Mouse (Mus musculus) heart, postnatal 0 days (tissue): ENCODE data around the gene Ugt1a2. TPM values are rescaled to one million over a fixed set of nuclear protein-coding genes. Genes with fewer than 3 reads are reported as not detected.

ENCODE experiments used
- ATAC-seq: fragments of 200-750 bp; cut with Nextera tagmentation; 2 replicates; pipeline ENCODE4 v1.8.0; 2017; ENCODE audit warnings: low read depth, moderate number of reproducible peaks, moderate library complexity; ENCODE audit not compliant: insufficient read depth
- DNase-seq: peaks from one replicate; pipeline ENCODE4 v3.0.0-alpha.2; 2016; ENCODE audit warnings: low spot score
- H3K27ac ChIP-seq: fragments of 300-500 bp; sonication (generic); 2 replicates; pipeline ENCODE4 v1.5.1; 2014; ENCODE audit warnings: low read depth, mild to moderate bottlenecking
- H3K27me3 ChIP-seq: fragments of 300-500 bp; sonication (generic); 2 replicates; pipeline ENCODE4 v1.6.1; 2014; ENCODE audit warnings: low read length, mixed read lengths; ENCODE audit not compliant: control insufficient read depth, insufficient read depth
- H3K36me3 ChIP-seq: fragments of 300-500 bp; sonication (generic); replicated peaks from 2 replicates; pipeline ENCODE4 v1.6.1; 2014; ENCODE audit warnings: low read length, mixed read lengths; ENCODE audit not compliant: control insufficient read depth, insufficient read depth
- H3K4me1 ChIP-seq: fragments of 300-500 bp; sonication (generic); 2 replicates; pipeline ENCODE4 v1.6.1; 2014; ENCODE audit warnings: antibody characterized with exemption; ENCODE audit not compliant: control insufficient read depth, insufficient read depth
- H3K4me2 ChIP-seq: fragments of 300-500 bp; sonication (generic); 2 replicates; pipeline ENCODE4 v1.6.1; 2014; ENCODE audit warnings: low read depth, mild to moderate bottlenecking, low read length, moderate library complexity
- H3K4me3 ChIP-seq: fragments of 300-500 bp; sonication (generic); 2 replicates; pipeline ENCODE4 v1.5.1; 2014; ENCODE audit warnings: low read depth, low read length
- H3K9ac ChIP-seq: fragments of 300-500 bp; sonication (generic); replicated peaks from 2 replicates; pipeline ENCODE4 v1.6.1; 2014; ENCODE audit warnings: low read depth, low read length, mixed read lengths
- H3K9me3 ChIP-seq: fragments of 300-500 bp; sonication (generic); replicated peaks from 2 replicates; pipeline ENCODE4 v1.6.1; 2016; ENCODE audit warnings: low read length; ENCODE audit not compliant: control insufficient read depth
- CTCF ChIP-seq: IDR thresholded peaks from 2 replicates; pipeline ENCODE4 v1.5.1; 2016; ENCODE audit warnings: antibody characterized with exemption, control low read depth, low read depth
- EP300 ChIP-seq: IDR thresholded peaks from 2 replicates; pipeline ENCODE4 v1.6.1; 2016; ENCODE audit warnings: antibody characterized with exemption, low read depth
- WGBS: fragments of 180-500 bp; shearing (Covaris S2); extraction: QIAGEN DNeasy Blood & Tissue Kit; methylation state at CpG from one replicate; pipeline ENCODE4 v1.1.7; 2014; 5-methylcytosine and 5-hydroxymethylcytosine counted together
- polyA plus RNA-seq: library from polyadenylated mRNA; unstranded; fragments of >200 nt; fragmentation: Nextera tagmentation; extraction: Ambion mirVana; gene quantifications from 2 replicates; pipeline ENCODE4 v1.2.1, GENCODE M21; 2015
- total RNA-seq: library from RNA; depleted of rRNA; stranded (reverse); fragments of >200 nt; gene quantifications from 2 replicates; pipeline ENCODE4 v1.2.3, GENCODE M21; 2014; ENCODE audit warnings: low replicate concordance; rRNA removed

Gene Ugt1a2
- total and polyA plus RNA-seq, 2 experiments from 2014 or later, result not detected

DNA sequence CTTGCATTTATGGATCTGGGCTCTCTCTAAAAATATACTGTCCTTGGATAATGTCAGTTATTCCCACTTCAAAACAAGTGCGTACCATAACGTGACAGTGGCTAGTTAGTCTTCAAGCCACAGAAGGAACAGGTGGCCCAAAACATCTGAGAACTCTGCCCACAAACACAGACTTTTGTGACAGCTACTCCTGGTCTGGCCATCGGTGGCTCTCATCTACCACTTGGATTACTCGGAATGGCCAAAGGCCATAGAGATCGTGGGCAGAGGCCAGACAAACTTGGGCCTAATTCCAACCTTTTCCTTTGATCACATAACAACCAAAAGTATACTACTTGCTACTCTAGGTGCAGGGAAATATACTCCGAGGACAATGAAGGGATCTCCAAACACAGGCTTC lies 67.7 kb downstream of the Ugt1a2 start:
- no peak overlapping the region for H3K4me3 ChIP-seq
- no peaks in the 10 kb centered on the region for H3K27me3 ChIP-seq
- H3K4me2 ChIP-seq, result no peak overlapping the region
- ATAC-seq (no peak), DNase-seq (no peak)
- no peaks in the 10 kb centered on the region for H3K9me3 ChIP-seq
- H3K4me1 ChIP-seq, result no peaks in the 10 kb centered on the region
- TF ChIP-seq CTCF (no peak), EP300 (no peak)
- 80% methylated on average over 6 of the region's 6 CpGs for WGBS
- no peak overlapping the region for H3K9ac ChIP-seq
- no peak overlapping the region for H3K27ac ChIP-seq
- H3K36me3 ChIP-seq, result peaks cover 88% of the 10 kb centered on the region

Other genes with a start within 250 kb of the Ugt1a2 start
- 27.4 and 33.5 TPM in 2 replicates for gene Usp40, start 192.1 kb upstream of the Ugt1a2 start, total RNA-seq
- 15.7 and 18.6 TPM in 2 replicates for gene Usp40, start 192.1 kb upstream of the Ugt1a2 start, polyA plus RNA-seq
- gene Ugt1a10, start 145.2 kb upstream of the Ugt1a2 start, total RNA-seq, result not detected in 2 replicates
- gene Ugt1a10, start 145.2 kb upstream of the Ugt1a2 start, polyA plus RNA-seq, result not detected in 2 replicates
- gene Ugt1a9, start 129.8 kb upstream of the Ugt1a2 start, total RNA-seq, result not detected in 2 replicates
- not detected in 2 replicates for gene Ugt1a9, start 129.8 kb upstream of the Ugt1a2 start, polyA plus RNA-seq
- gene Ugt1a8, start 112.8 kb upstream of the Ugt1a2 start, total RNA-seq, result not detected in 2 replicates
- not detected in 2 replicates for gene Ugt1a8, start 112.8 kb upstream of the Ugt1a2 start, polyA plus RNA-seq
- gene Ugt1a7c, start 105.5 kb upstream of the Ugt1a2 start, total RNA-seq, result 0.73 and 0.99 TPM in 2 replicates
- 1.8 and 1.9 TPM in 2 replicates for gene Ugt1a7c, start 105.5 kb upstream of the Ugt1a2 start, polyA plus RNA-seq
- gene Ugt1a6b, start 97.3 kb upstream of the Ugt1a2 start, total RNA-seq, result 0.19 and 0.27 TPM in 2 replicates
- 0.14 TPM in 1 of 2 replicates, not detected in the other for gene Ugt1a6b, start 97.3 kb upstream of the Ugt1a2 start, polyA plus RNA-seq
- gene Ugt1a6a, start 65.8 kb upstream of the Ugt1a2 start, total RNA-seq, result 1.9 and 2.2 TPM in 2 replicates
- 0.66 and 1.0 TPM in 2 replicates for gene Ugt1a6a, start 65.8 kb upstream of the Ugt1a2 start, polyA plus RNA-seq
- not detected in 2 replicates for gene Ugt1a5, start 34.6 kb upstream of the Ugt1a2 start, total RNA-seq
- not detected in 2 replicates for gene Ugt1a5, start 34.6 kb upstream of the Ugt1a2 start, polyA plus RNA-seq
- gene Dnajb3, start 5.2 kb downstream of the Ugt1a2 start, total RNA-seq, result 0.46 and 3.8 TPM in 2 replicates
- gene Dnajb3, start 5.2 kb downstream of the Ugt1a2 start, polyA plus RNA-seq, result 2.7 and 3.2 TPM in 2 replicates
- gene Ugt1a1, start 11.4 kb downstream of the Ugt1a2 start, total RNA-seq, result not detected in 2 replicates
- gene Ugt1a1, start 11.4 kb downstream of the Ugt1a2 start, polyA plus RNA-seq, result 0.07 TPM in 1 of 2 replicates, not detected in the other
- not detected in 2 replicates for gene Mroh2a, start 26.4 kb downstream of the Ugt1a2 start, total RNA-seq
- 0.08 and 0.23 TPM in 2 replicates for gene Mroh2a, start 26.4 kb downstream of the Ugt1a2 start, polyA plus RNA-seq
- gene Hjurp, start 77.0 kb downstream of the Ugt1a2 start, total RNA-seq, result 95.2 and 97.3 TPM in 2 replicates
- gene Hjurp, start 77.0 kb downstream of the Ugt1a2 start, polyA plus RNA-seq, result 28.0 and 29.3 TPM in 2 replicates
- not detected in 2 replicates for gene Trpm8, start 77.1 kb downstream of the Ugt1a2 start, total RNA-seq
- gene Trpm8, start 77.1 kb downstream of the Ugt1a2 start, polyA plus RNA-seq, result not detected in 2 replicates
- 0.50 TPM in 1 of 2 replicates, not detected in the other for gene Spp2, start 206.4 kb downstream of the Ugt1a2 start, total RNA-seq
- 0.16 TPM in 1 of 2 replicates, not detected in the other for gene Spp2, start 206.4 kb downstream of the Ugt1a2 start, polyA plus RNA-seq